Mouse (Mus musculus): Measurements from ENCODE around the gene Prkci. TPM values are rescaled to one million over a fixed set of nuclear protein-coding genes. Genes with fewer than 3 reads are reported as not detected.
A peak's percentile ranks its signal among the peaks of the same experiment; 100 is the strongest.

Prkci gene
- polyA plus RNA-seq, 1 experiment: 1.0 TPM

DNA sequence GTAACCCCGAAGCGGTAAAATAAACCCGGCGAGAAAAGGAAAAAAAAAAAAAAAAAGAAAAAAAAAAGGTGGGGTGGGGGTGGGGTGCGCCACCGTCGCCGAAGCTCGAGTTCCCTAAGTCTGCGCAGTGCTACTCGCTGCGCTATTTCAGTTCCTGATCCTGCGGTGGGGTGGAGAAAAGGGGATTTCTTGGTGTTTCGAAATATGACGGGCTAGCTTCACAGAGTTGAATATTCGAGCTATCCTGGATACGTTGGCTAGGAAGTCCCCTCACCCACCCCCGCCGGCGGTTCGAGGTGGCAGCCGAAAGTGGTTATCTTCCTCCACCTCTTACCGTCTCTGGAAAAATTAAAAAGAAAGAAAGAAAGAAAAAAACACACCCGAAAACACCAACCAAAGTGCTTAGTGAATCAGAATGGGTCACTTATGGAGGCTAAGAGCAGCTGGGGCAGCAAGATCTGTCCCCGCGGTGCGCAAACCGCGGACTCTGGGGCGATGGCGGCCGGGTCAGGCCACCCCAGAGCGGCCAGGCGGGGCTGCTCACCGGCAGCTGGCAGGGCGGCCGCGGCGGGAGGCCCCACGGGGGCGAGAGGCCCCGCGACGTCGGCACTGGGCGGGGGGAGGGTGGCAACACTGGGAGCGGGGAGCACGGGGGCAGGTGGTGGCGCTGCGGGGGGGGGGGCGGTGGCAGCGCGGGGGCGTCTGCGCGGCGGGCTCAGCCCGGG is 98.2 kb downstream of the Prkci start:
- Histone ChIP-seq H3K9me3 (no peaks in the 10 kb centered on the region), H3K36me3 (replicated peaks; ENCODE audit: low read length) (peaks cover 16% of the 10 kb centered on the region), H3K27me3 (replicated peaks) (no peaks in the 10 kb centered on the region), H3K4me3 (replicated peaks) (peak overlapping the region; percentile 93), H3K4me1 (peaks cover 59% of the 10 kb centered on the region)
- TF ChIP-seq FLI1 (IDR thresholded peaks at IDR 0.05; ENCODE audit: low read length): no peak
- TF ChIP-seq GATA1 (IDR thresholded peaks at IDR 0.05; ENCODE audit: borderline replicate concordance, low read length): no peak

- peaks cover 55% of the 10 kb centered on the region for H3K4me1 ChIP-seq
These were observed 99.1 kb downstream of the Prkci start, which contains the start of gene Skil for GRCm38 (mm10) chr3:31094531-31095178. Gene Skil, plus strand, starts transcription at chr3:31095058.

GRCm38 (mm10) chr3:31095179-31095490 is 99.6 kb downstream of the Prkci start:
- no peaks in the 10 kb centered on the region for H3K27me3 ChIP-seq (replicated peaks)
- TF ChIP-seq GATA1 (IDR thresholded peaks at IDR 0.05; ENCODE audit: borderline replicate concordance, low read length) (no peak), FLI1 (IDR thresholded peaks at IDR 0.05; ENCODE audit: low read length) (no peak)
- H3K4me1 ChIP-seq: peaks cover 56% of the 10 kb centered on the region
- peak overlapping the region; percentile 93 for H3K4me3 ChIP-seq (replicated peaks)
- no peaks in the 10 kb centered on the region for H3K9me3 ChIP-seq
- H3K36me3 ChIP-seq (replicated peaks; ENCODE audit: low read length): peaks cover 20% of the 10 kb centered on the region

More at GRCm38 (mm10) chr3:31094531-31095178, 99.1 kb downstream of the Prkci start, which contains the start of gene Skil:
- peaks cover 20% of the 10 kb centered on the region for H3K36me3 ChIP-seq (replicated peaks; ENCODE audit: low read length)
- H3K4me3 ChIP-seq (replicated peaks): peak within 1 kb of the TSS; percentile 93
- no peaks in the 10 kb centered on the region for H3K27me3 ChIP-seq (replicated peaks)
- H3K9me3 ChIP-seq: no peaks in the 10 kb centered on the region
- TF ChIP-seq FLI1 (IDR thresholded peaks at IDR 0.05; ENCODE audit: low read length): no peak
- TF ChIP-seq GATA1 (IDR thresholded peaks at IDR 0.05; ENCODE audit: borderline replicate concordance, low read length): no peak

DNA sequence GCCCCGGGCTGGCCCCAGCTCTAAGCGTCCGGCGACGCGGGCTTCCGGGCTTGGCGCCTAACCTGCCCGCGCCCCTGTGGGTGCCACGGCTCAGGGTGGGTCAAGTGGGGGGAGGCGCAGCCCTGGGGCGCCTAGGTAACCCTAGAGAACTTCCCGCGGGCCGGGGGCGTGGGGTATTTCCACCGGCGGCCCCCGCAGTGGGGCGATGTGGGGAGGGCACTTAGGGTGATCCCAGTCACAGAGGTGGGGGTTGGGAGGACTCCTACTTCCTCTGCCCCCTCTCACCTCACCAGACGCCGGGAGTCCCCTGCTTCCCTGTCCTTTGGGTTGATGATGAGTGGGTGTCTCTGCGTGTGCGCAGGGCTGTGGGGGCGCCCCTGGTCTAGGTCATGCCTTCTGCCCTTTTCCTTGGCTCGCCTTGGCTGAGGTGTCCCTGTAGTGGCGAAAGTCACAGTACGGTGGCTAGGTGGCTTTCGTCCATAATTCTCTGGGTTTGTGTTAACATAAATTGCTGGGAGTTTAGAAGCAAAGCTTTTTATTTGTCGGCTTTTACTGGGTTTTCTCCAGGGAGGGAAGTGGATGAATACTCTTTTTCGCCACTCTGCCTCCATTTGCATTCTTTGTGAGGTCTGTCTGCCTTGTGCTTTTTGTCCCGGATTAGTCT is 100.1 kb downstream of the Prkci start:
- peaks cover 20% of the 10 kb centered on the region for H3K36me3 ChIP-seq (replicated peaks; ENCODE audit: low read length)
- TF ChIP-seq GATA1 (IDR thresholded peaks at IDR 0.05; ENCODE audit: borderline replicate concordance, low read length): no peak
- TF ChIP-seq FLI1 (IDR thresholded peaks at IDR 0.05; ENCODE audit: low read length): no peak
- H3K4me1 ChIP-seq: peaks cover 54% of the 10 kb centered on the region
- H3K27me3 ChIP-seq (replicated peaks): no peaks in the 10 kb centered on the region
- no peaks in the 10 kb centered on the region for H3K9me3 ChIP-seq
- peak overlapping the region; percentile 93 for H3K4me3 ChIP-seq (replicated peaks)

DNA sequence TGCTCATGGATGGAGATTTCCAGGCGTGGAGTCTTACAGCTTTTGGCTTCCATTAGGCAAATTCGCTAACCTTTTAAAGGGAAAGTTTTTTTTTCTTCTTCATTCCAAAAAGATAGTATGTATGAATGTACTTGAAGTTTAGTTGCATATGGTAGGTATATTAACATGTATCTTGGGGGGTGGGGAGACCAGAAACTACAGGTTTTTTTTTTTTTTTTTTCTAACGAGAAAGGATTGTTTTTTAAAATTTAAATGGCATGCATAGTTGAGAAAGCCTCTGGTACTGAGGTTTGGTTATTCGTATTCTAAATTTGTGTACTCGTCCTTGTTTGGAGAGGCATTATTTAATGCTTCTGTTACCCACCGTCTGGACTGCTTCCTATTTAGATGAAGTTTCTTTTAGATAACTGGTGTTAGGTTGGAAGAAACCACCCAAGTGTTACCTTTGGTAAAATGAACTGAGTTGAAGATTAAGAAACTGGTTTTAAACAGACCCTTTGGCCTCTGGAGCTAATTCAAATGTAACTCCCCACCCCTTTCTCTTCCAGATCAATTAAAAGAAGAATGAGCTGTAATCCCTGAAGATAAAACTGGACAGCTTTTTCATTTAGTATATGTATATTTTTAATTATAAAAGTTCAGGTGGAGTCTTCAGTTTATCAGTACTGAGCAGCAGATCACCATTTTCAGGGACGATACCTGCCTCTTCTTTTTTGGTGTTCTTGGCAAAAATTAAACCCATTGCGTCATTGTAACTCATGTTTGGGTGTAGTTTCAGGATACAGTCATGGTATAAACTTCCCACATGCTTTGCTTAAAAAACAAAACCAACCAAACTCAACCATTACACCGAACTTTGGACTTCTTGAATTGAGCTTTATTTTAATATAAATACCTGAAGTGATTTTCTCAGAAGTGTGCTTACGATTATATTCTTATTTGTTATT is 100.9 kb downstream of the Prkci start:
- no peak for TF ChIP-seq FLI1 (IDR thresholded peaks at IDR 0.05; ENCODE audit: low read length)
- TF ChIP-seq GATA1 (IDR thresholded peaks at IDR 0.05; ENCODE audit: borderline replicate concordance, low read length): no peak
- no peaks in the 10 kb centered on the region for H3K27me3 ChIP-seq (replicated peaks)
- peaks cover 23% of the 10 kb centered on the region for H3K36me3 ChIP-seq (replicated peaks; ENCODE audit: low read length)
- peaks cover 53% of the 10 kb centered on the region for H3K4me1 ChIP-seq
- H3K4me3 ChIP-seq (replicated peaks): peak overlapping the region; percentile 93
- no peaks in the 10 kb centered on the region for H3K9me3 ChIP-seq

- Histone ChIP-seq H3K4me3 (replicated peaks) (peak overlapping the region; percentile 23), H3K36me3 (replicated peaks; ENCODE audit: low read length) (peaks cover 26% of the 10 kb centered on the region), H3K4me1 (peaks cover 51% of the 10 kb centered on the region), H3K27me3 (replicated peaks) (no peaks in the 10 kb centered on the region), H3K9me3 (no peaks in the 10 kb centered on the region)
- TF ChIP-seq FLI1 (IDR thresholded peaks at IDR 0.05; ENCODE audit: low read length): no peak
- TF ChIP-seq GATA1 (IDR thresholded peaks at IDR 0.05; ENCODE audit: borderline replicate concordance, low read length): no peak
These were observed 101.7 kb downstream of the Prkci start for GRCm38 (mm10) chr3:31097102-31097720.

- Histone ChIP-seq H3K4me3 (replicated peaks) (peak overlapping the region; percentile 65), H3K36me3 (replicated peaks; ENCODE audit: low read length) (peaks cover 26% of the 10 kb centered on the region), H3K4me1 (peaks cover 49% of the 10 kb centered on the region), H3K9me3 (no peaks in the 10 kb centered on the region), H3K27me3 (replicated peaks) (no peaks in the 10 kb centered on the region)
- no peak for TF ChIP-seq GATA1 (IDR thresholded peaks at IDR 0.05; ENCODE audit: borderline replicate concordance, low read length)
- no peak for TF ChIP-seq FLI1 (IDR thresholded peaks at IDR 0.05; ENCODE audit: low read length)
These were observed 102.4 kb downstream of the Prkci start for GRCm38 (mm10) chr3:31097976-31098375.

DNA sequence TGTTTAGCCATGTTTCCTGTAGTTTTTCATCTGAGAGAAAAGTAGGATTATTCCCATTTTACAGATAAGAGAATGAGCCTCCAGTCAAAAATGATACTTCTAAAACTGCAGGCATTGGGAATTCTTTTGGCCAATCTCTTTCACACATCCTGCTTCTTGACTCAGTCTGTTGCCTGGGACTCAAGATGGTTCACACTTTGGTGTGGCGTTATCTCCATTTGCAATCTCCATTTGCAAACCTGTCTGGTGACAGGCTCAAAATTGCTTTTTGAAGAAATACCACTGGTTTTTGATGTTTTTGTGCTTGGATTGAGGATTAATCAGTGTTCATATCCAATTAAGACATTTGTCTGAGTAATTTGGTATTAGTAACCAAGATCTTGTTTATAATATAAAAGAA is 103.0 kb downstream of the Prkci start:
- no peaks in the 10 kb centered on the region for H3K9me3 ChIP-seq
- H3K27me3 ChIP-seq (replicated peaks): no peaks in the 10 kb centered on the region
- TF ChIP-seq GATA1 (IDR thresholded peaks at IDR 0.05; ENCODE audit: borderline replicate concordance, low read length) (no peak), FLI1 (IDR thresholded peaks at IDR 0.05; ENCODE audit: low read length) (no peak)
- no peak overlapping the region for H3K4me3 ChIP-seq (replicated peaks)
- H3K4me1 ChIP-seq: peaks cover 45% of the 10 kb centered on the region
- peaks cover 26% of the 10 kb centered on the region for H3K36me3 ChIP-seq (replicated peaks; ENCODE audit: low read length)

DNA sequence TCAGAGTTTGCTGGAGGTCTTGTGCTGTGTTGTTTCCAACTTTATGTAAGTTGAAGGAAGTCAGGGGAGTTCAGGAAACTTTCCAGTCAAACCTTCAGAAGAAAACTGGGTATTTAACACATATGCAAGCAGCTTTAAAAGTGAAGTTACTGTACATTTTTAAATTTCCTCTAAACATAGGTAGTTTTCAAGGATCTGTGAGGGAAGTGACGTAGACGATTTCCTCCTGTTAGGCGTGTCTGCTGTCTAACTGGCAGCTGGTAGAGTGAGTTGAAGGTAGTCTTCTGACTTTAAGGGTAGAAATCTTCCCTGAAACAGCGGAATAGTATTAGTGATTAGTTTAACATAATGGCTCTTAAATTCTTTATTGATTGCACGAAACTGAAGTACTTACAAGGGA is 104.5 kb downstream of the Prkci start:
- Histone ChIP-seq H3K36me3 (replicated peaks; ENCODE audit: low read length) (peaks cover 26% of the 10 kb centered on the region), H3K4me3 (replicated peaks) (peak overlapping the region; percentile 53), H3K9me3 (no peaks in the 10 kb centered on the region), H3K4me1 (peaks cover 58% of the 10 kb centered on the region), H3K27me3 (replicated peaks) (no peaks in the 10 kb centered on the region)
- no peak for TF ChIP-seq GATA1 (IDR thresholded peaks at IDR 0.05; ENCODE audit: borderline replicate concordance, low read length)
- TF ChIP-seq FLI1 (IDR thresholded peaks at IDR 0.05; ENCODE audit: low read length): no peak
